Mouse (Mus musculus) heart, embryonic 16.5 days (tissue): ENCODE measurements around the gene Gm26897. TPM values are rescaled to one million over a fixed set of nuclear protein-coding genes. Genes with fewer than 3 reads are reported as not detected.

Experiments
- ATAC-seq: fragments of 200-750 bp; cut with Nextera tagmentation; replicated peaks from 2 replicates; pipeline ENCODE4 v1.8.0; 2017; ENCODE audit warnings: moderate number of reproducible peaks; ENCODE audit not compliant: insufficient read depth, low FRiP score; ENCODE audit errors: extremely low read depth
- H3K27ac ChIP-seq: fragments of 300-500 bp; sonication (generic); 2 replicates; pipeline ENCODE4 v1.5.1; 2014; ENCODE audit warnings: mild to moderate bottlenecking, low read length, control low read depth, moderate library complexity
- H3K27me3 ChIP-seq: fragments of 300-500 bp; sonication (generic); 2 replicates; pipeline ENCODE4 v1.6.1; 2014; ENCODE audit warnings: low read length, mixed read lengths; ENCODE audit not compliant: control insufficient read depth, insufficient read depth
- H3K36me3 ChIP-seq: fragments of 300-500 bp; sonication (generic); 2 replicates; pipeline ENCODE4 v1.6.1; 2014; ENCODE audit not compliant: control insufficient read depth, insufficient read depth
- H3K4me1 ChIP-seq: fragments of 300-500 bp; sonication (generic); 2 replicates; pipeline ENCODE4 v1.6.1; 2014; ENCODE audit warnings: low read length, mixed read lengths; ENCODE audit not compliant: control insufficient read depth, insufficient read depth
- H3K4me2 ChIP-seq: fragments of 300-500 bp; sonication (generic); 2 replicates; pipeline ENCODE4 v1.6.1; 2014; ENCODE audit warnings: low read depth, mild to moderate bottlenecking, control low read depth, low read length
- H3K4me3 ChIP-seq: fragments of 300-500 bp; sonication (generic); 2 replicates; pipeline ENCODE4 v1.5.1; 2014; ENCODE audit warnings: mild to moderate bottlenecking, control low read depth, low read length
- H3K9ac ChIP-seq: fragments of 300-500 bp; sonication (generic); 2 replicates; pipeline ENCODE4 v1.6.1; 2014; ENCODE audit warnings: low read length, control low read depth
- H3K9me3 ChIP-seq: fragments of 300-500 bp; sonication (generic); replicated peaks from 2 replicates; pipeline ENCODE4 v1.6.1; 2016; ENCODE audit warnings: low read length; ENCODE audit not compliant: control insufficient read depth
- WGBS: fragments of 180-500 bp; shearing (Covaris S2); extraction: QIAGEN DNeasy Blood & Tissue Kit; methylation state at CpG from one replicate; pipeline ENCODE4 v1.1.7; 2014; 5-methylcytosine and 5-hydroxymethylcytosine counted together
- polyA plus RNA-seq: library from polyadenylated mRNA; unstranded; fragments of >200 nt; fragmentation: Nextera tagmentation; extraction: Ambion mirVana; gene quantifications from 2 replicates; pipeline ENCODE4 v1.2.1, GENCODE M21; 2015

Gene Gm26897
- polyA plus RNA-seq, 1 experiment from 2014 or later, result not detected

DNA sequence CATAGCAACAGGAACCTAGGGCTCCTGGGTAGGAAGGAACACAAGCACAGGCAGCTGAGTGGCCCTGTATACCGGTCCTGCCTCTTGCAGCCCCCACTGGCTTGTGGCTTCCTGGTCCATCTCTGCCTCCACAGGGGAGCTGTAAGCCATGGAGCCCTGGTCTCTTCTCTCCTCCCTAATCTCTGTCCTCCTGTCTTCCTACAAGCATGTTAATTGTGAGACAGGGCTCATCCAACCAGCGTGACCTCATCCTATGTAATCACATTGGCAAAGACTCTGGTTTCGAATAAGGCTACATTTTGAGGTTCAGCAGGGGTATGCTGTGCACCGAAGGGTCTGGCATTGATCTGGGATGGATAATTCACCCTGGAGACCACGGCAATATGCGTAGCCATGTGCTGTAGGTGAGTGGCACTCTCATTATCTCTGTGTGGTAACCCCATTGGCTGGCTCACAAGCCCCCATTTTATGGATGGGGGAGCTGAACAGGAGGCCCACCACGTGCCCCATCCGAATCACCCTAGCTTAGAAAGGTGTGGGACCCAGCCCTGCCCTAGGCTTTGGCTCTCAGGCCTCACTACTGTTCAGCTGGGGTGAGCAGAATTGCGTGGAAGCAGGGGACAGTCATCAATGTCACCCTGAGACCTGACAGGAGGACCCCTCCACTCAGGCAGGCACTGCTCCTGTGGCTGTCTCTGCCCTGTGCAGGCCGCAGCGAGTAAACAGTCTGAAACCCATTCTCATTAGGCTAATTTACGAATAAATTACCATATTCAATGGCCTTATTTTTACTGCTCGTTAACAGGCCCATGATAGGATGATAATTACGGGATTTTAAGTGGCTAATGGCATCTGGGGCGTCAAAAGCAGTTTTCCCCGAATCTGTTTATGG is 6.9 kb downstream of the Gm26897 start:
- no peaks in the 10 kb centered on the region for H3K9me3 ChIP-seq
- no peak overlapping the region for H3K9ac ChIP-seq
- no peak overlapping the region for H3K4me3 ChIP-seq
- H3K27me3 ChIP-seq, result peaks cover 14% of the 10 kb centered on the region
- H3K36me3 ChIP-seq, result no peaks in the 10 kb centered on the region
- peaks cover 8% of the 10 kb centered on the region for H3K4me1 ChIP-seq
- no peak overlapping the region for H3K27ac ChIP-seq
- WGBS, result 54% methylated on average over 16 of the region's 16 CpGs
- ATAC-seq, result no peak
- no peak overlapping the region for H3K4me2 ChIP-seq

GRCm38 (mm10) chr5:111741352-111741751 is 7.6 kb downstream of the Gm26897 start:
- ATAC-seq, result no peak
- Histone ChIP-seq H3K4me1 (peaks cover 8% of the 10 kb centered on the region), H3K36me3 (no peaks in the 10 kb centered on the region), H3K9me3 (0 out of 2 replicates have a peak, but pooled peaks cover under 1% of the 10 kb centered on the region), H3K27me3 (peaks cover 14% of the 10 kb centered on the region), H3K9ac (no peak overlapping the region), H3K4me2 (no peak overlapping the region), H3K27ac (no peak overlapping the region), H3K4me3 (no peak overlapping the region)
- WGBS, result 29% methylated on average over 11 of the region's 11 CpGs

DNA sequence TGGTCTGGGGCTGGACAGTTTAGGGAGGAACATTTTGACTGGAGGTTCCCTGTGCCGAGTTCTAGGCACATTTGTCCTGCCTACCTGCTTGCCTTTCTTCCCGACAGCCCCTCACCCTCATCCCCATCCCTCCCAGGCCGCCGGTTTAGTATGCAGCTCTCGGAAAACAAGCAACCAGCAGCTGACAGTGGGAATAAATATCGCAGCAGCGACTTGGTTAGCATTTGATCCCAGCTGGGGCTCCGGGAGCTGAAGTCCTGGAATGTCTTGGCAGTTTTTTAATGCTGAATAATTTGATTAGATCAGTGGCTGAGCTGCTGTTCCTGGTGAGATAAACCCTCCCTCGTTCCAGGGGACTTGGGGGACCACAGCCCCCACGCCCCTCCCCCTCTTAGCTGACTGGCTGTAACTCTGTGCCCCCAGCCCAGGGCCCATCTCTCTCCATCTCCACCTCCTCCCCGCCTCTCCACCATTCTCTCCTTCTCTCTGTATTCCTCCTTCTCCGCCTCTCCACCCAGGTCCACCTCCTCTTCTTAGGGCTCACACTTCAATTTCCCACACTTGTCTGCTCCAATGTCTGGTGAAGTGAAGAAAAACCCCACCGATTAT is 8.7 kb downstream of the Gm26897 start:
- WGBS, result 24% methylated on average over 13 of the region's 13 CpGs
- Histone ChIP-seq H3K9me3 (0 out of 2 replicates have a peak, but pooled peaks cover 2% of the 10 kb centered on the region), H3K4me2 (no peak overlapping the region), H3K9ac (peak overlapping the region; percentile 34; the same call in 1 of the 2 replicates), H3K27me3 (peaks cover 14% of the 10 kb centered on the region), H3K4me3 (no peak overlapping the region), H3K4me1 (peaks cover 8% of the 10 kb centered on the region), H3K36me3 (no peaks in the 10 kb centered on the region), H3K27ac (no peak overlapping the region)
- ATAC-seq, result no peak

GRCm38 (mm10) chr5:111749599-111749998 is 15.9 kb downstream of the Gm26897 start:
- peak overlapping the region; percentile 46 for H3K27ac ChIP-seq
- 0 out of 2 replicates have a peak, but pooled peaks cover 2% of the 10 kb centered on the region for H3K9me3 ChIP-seq
- no peak overlapping the region for H3K9ac ChIP-seq
- peaks cover 10% of the 10 kb centered on the region; the same call in 1 of the 2 replicates for H3K4me1 ChIP-seq
- H3K27me3 ChIP-seq, result no peaks in the 10 kb centered on the region; the same call in none of the 2 replicates
- no peaks in the 10 kb centered on the region for H3K36me3 ChIP-seq
- peak; percentile 69 for ATAC-seq
- H3K4me3 ChIP-seq, result no peak overlapping the region
- no peak overlapping the region for H3K4me2 ChIP-seq
- WGBS, result 49% methylated on average over 5 of the region's 5 CpGs

- Histone ChIP-seq H3K4me1 (peaks cover 13% of the 10 kb centered on the region; the same call in 1 of the 2 replicates), H3K4me2 (no peak overlapping the region), H3K36me3 (no peaks in the 10 kb centered on the region), H3K4me3 (no peak overlapping the region), H3K9ac (no peak overlapping the region), H3K27me3 (no peaks in the 10 kb centered on the region; the same call in none of the 2 replicates), H3K9me3 (0 out of 2 replicates have a peak, but pooled peaks cover 2% of the 10 kb centered on the region), H3K27ac (peak overlapping the region; percentile 46)
- ATAC-seq, result no peak
- 82% methylated on average over 13 of the region's 13 CpGs for WGBS
Measured at GRCm38 (mm10) chr5:111750092-111750491, 16.4 kb downstream of the Gm26897 start.

- 0 out of 2 replicates have a peak, but pooled peaks have one; percentile 7 for ATAC-seq
- peak overlapping the region; percentile 59 for H3K9ac ChIP-seq
- WGBS, result 40% methylated on average over 16 of the region's 16 CpGs
Measured at GRCm38 (mm10) chr5:111754484-111755139, 20.9 kb downstream of the Gm26897 start.

DNA sequence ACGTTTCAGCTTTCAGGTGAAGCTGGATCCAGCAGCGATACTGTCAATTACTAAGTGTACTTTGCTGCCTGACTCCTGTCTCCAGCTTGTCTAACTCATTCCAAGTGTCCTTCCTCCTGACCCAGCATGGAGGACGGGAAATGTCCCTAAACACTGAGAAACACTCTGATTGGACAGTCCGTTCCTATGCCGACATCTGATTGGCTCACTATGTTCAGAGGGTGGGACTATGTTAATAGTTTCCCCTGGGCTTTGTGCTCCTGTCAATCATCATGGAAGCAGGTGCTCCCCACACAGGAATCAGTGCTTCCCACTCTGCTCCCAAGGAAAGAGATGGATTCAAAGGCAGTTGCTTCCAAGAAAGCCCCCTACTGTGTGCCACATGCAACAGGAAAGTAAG is 21.6 kb downstream of the Gm26897 start:
- Histone ChIP-seq H3K36me3 (no peaks in the 10 kb centered on the region), H3K4me2 (peak overlapping the region; percentile 56), H3K27me3 (no peaks in the 10 kb centered on the region; the same call in none of the 2 replicates), H3K9ac (no peak overlapping the region), H3K4me3 (no peak overlapping the region), H3K27ac (no peak overlapping the region; the same call in 1 of the 2 replicates), H3K4me1 (peaks cover 6% of the 10 kb centered on the region; the same call in 1 of the 2 replicates), H3K9me3 (no peaks in the 10 kb centered on the region)
- no peak for ATAC-seq
- WGBS, result 9% methylated on average over 5 of the region's 5 CpGs

More at GRCm38 (mm10) chr5:111754484-111755139, 20.9 kb downstream of the Gm26897 start:
- Histone ChIP-seq H3K27ac (peak overlapping the region; percentile 54), H3K36me3 (no peaks in the 10 kb centered on the region), H3K27me3 (no peaks in the 10 kb centered on the region; the same call in none of the 2 replicates), H3K4me3 (peak overlapping the region; percentile 27), H3K4me2 (peak overlapping the region; percentile 56), H3K4me1 (peaks cover 8% of the 10 kb centered on the region; the same call in 1 of the 2 replicates), H3K9me3 (no peaks in the 10 kb centered on the region)

DNA sequence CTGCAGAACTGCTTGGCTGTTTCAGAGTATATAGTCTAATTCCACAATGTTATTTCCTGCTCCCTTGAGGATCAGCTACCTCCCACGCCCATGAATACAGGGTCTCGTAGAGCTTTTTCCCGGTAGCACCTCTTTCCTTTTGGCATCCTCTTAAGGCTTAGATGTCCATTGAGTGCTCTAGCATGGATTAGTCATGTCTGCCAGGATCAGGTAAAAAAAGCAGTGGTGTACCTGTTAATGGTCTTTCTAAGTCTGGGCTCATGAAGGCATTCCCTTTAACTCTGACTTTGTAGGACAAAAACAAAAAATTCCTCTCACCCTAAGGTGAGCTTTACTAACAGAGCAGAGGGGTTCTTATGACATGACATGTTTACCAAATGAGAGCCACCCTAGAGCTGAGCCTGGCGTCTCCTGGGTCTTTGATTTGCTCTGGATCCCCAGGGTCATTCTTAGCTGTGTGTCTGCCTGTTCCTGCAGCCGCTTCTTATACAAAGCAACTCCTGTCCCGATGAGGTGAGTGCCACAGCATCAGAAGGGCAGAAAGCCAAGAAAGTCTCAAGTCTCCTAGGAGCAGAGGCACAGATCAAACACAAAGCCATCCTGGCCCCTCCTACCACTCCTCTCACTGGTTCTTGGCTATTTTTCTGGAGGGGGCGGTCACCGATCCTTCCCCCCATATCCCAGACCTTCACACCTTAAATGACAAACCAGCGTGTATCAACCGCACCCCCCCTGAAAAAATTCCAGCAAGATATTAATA is 27.2 kb downstream of the Gm26897 start:
- Histone ChIP-seq H3K4me3 (peak overlapping the region; percentile 46), H3K9me3 (no peaks in the 10 kb centered on the region), H3K4me1 (peaks cover 14% of the 10 kb centered on the region), H3K27ac (peak overlapping the region; percentile 46), H3K9ac (peak overlapping the region; percentile 64), H3K36me3 (no peaks in the 10 kb centered on the region), H3K27me3 (no peaks in the 10 kb centered on the region), H3K4me2 (peak overlapping the region; percentile 81)
- WGBS, result 17% methylated on average over 10 of the region's 10 CpGs
- no peak for ATAC-seq
